8 mouse cellular contexts compared by ENCODE assay signal in genomic region chr17:80004345-80005239, GRCm38 (mm10). TPM values are rescaled to one million over a fixed set of nuclear protein-coding genes. Genes with fewer than 3 reads are reported as not detected.
DNase-seq lines count a peak whose midpoint lies in the region; ATAC-seq and TF ChIP-seq lines count a peak whose summit lies in the region.

No protein-coding gene starts in this region.

- no peaks in the 10 kb centered on the region for H3K79me2 ChIP-seq in heart, adult 2 months (replicated peaks; ENCODE audit: control insufficient read depth, insufficient read depth, low read length)

- 43% methylated on average over 17 of the region's 17 CpGs for WGBS in heart, adult 2 months

- peak; percentile 73; the same call in 1 of the 2 replicates for TF ChIP-seq EP300 in heart, adult 2 months (IDR thresholded peaks at IDR 0.05; ENCODE audit: insufficient read depth, low read depth, low read length)

- peak; percentile 49; the same call in 1 of the 2 replicates for TF ChIP-seq CTCF in cortical plate, adult 2 months (IDR thresholded peaks at IDR 0.05; ENCODE audit: extremely low read depth, insufficient read depth, low read length)
- TF ChIP-seq CTCF in heart, adult 2 months (IDR thresholded peaks at IDR 0.05) = peak; percentile 61
- TF ChIP-seq CTCF in layer of hippocampus, adult 2 months (conservative IDR thresholded peaks at IDR 0.05) = peak; percentile 66

- H3K4me1 ChIP-seq in cortical plate, adult 2 months (ENCODE audit: control insufficient read depth, insufficient read depth, low read length) = no peaks in the 10 kb centered on the region
- H3K4me1 ChIP-seq in heart, adult 2 months (ENCODE audit: control insufficient read depth, insufficient read depth, low read length) = peaks cover 10% of the 10 kb centered on the region

- H3K9ac ChIP-seq in heart, adult 2 months (ENCODE audit: low read depth, low read length) = no peak overlapping the region

- no peaks in the 10 kb centered on the region for H3K27me3 ChIP-seq in heart, adult 2 months (ENCODE audit: control insufficient read depth, insufficient read depth, low read length)

- H3K27ac ChIP-seq in cortical plate, adult 2 months (ENCODE audit: insufficient read depth, low read length) = no peak overlapping the region
- peak overlapping the region; percentile 49 for H3K27ac ChIP-seq in heart, adult 2 months
- H3K27ac ChIP-seq in layer of hippocampus, adult 2 months = no peak overlapping the region

- no peaks in the 10 kb centered on the region for H3K36me3 ChIP-seq in heart, adult 2 months (ENCODE audit: control insufficient read depth, insufficient read depth, low read length)

- peak; percentile 86 for DNase-seq in R1 (ENCODE audit: low read depth, low spot score)
- peak; percentile 72 for DNase-seq in heart, adult 2 months
- peak; percentile 46 to 53 for DNase-seq in layer of hippocampus, adult 2 months (ENCODE audit: low spot score in 2 of 2)
- DNase-seq in lung, postnatal 36 days = peak; percentile 87
- peak; percentile 51 for DNase-seq in spleen, adult 12 weeks (ENCODE audit: low spot score)

- peak; percentile 45 for ATAC-seq in CD4-positive, CD25-positive, alpha-beta regulatory T cell, adult 4 months
- no peak for ATAC-seq in inflammation-experienced regulatory T-cells, adult 6 months

- H3K4me3 ChIP-seq in cortical plate, adult 2 months (ENCODE audit: insufficient read depth, low read length) = no peak overlapping the region
- H3K4me3 ChIP-seq in heart, adult 2 months = no peak overlapping the region
- no peak overlapping the region for H3K4me3 ChIP-seq in layer of hippocampus, adult 2 months

- intact Hi-C loops in heart, adult 2 months (cut with DNase I) = loop anchor here (5.0 kb wide), 1 partner anchor 142 kb away; no protein-coding TSS in a partner anchor

- no peak for TF ChIP-seq POLR2A in cortical plate, adult 2 months (IDR thresholded peaks at IDR 0.05; ENCODE audit: extremely low read depth, insufficient read depth, low read length)
- no peak for TF ChIP-seq POLR2A in heart, adult 2 months (IDR thresholded peaks at IDR 0.05; ENCODE audit: insufficient read depth, low read depth, low read length)

RNA-seq across cellular contexts. Expression of gene Hnrnpll, which starts 57.5 kb away (rescaled TPM):
- 10 to 100 TPM; 23.0 to 30.2 TPM for polyA plus RNA-seq in CD4-positive, CD25-positive, alpha-beta regulatory T cell, adult 4 months (2017; shearing (Covaris generic))
- polyA plus RNA-seq in cortical plate, adult 2 months (2012; rRNA removed) = 48.1 and 48.2 TPM in 2 replicates
- 10 to 100 TPM; 19.9 to 23.7 TPM for total RNA-seq in heart, adult 2 months (2021)
- polyA plus RNA-seq in heart, adult 2 months (2012; rRNA removed) = 7.5 and 14.2 TPM in 2 replicates
- total RNA-seq in layer of hippocampus, adult 2 months (2021) = 10 to 100 TPM; 62.8 to 67.1 TPM
- polyA plus RNA-seq in inflammation-experienced regulatory T-cells, adult 6 months (2017; shearing (Covaris generic)) = 10 to 100 TPM; 30.8 to 34.3 (median 33.4) TPM
